Mouse (Mus musculus) CH12.LX (cell line): ENCODE results near the gene Maml1.

Experiments used
- CTCF ChIP-seq, 2 experiments: IDR thresholded peaks in 1 of 2; conservative IDR thresholded peaks in 1 of 2; 2 replicates each; pipeline ENCODE4 v1.5.1; 2011 to 2012; ENCODE audit warnings: low read depth in 2 of 2, low read length in 2 of 2, improper control_type of control experiment in 1 of 2, inconsistent platforms in 1 of 2, mild to moderate bottlenecking in 1 of 2, moderate library complexity in 1 of 2
- MXI1 ChIP-seq: IDR thresholded peaks from 2 replicates; pipeline ENCODE4 v1.6.1; 2011; ENCODE audit warnings: mild to moderate bottlenecking, low read depth, low read length, improper control_type of control experiment
- POLR2A ChIP-seq: IDR thresholded peaks from 2 replicates; pipeline ENCODE4 v1.6.1; 2011; ENCODE audit warnings: low read depth, mild to moderate bottlenecking, improper control_type of control experiment, low read length
- ZKSCAN1 ChIP-seq: IDR thresholded peaks from 2 replicates; pipeline ENCODE4 v1.6.1; 2012; ENCODE audit warnings: low read depth, inconsistent platforms, low read length, improper control_type of control experiment, borderline replicate concordance

DNA sequence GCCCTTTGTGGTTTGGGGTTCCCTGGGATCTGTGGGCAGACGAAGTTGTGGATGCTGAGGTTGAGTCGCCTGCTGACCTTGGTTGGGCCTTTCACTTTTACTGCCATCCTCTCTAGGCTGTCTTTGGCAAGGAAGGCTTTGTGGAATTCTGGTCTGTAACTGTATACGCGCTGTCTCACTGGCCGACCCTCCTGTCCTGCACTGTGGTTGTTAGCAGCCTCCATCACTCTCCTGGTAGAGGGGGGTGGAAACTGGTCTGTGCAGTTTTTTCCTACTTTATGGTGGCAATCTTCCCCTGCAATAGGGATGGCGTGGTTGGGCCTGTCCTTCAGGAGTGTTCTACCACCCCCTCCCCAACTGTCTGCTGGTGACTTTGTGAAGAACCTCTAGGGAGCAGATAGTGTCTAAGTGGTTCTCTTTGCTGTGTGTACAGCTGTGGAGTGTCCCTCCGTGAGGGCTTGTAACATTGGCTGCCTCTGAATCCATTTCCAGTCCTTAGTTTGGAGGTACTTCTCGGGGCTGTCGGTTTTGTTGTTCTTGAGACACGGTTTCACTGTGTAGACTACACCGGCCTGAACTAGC lies 39.3 kb downstream of the Maml1 start:
- TF ChIP-seq CTCF (conservative IDR thresholded peaks at IDR 0.05 in 1 of 2, IDR thresholded peaks at IDR 0.05 in 1 of 2; ENCODE audit: low read depth in 2 of 2, low read length in 2 of 2) (no peak), ZKSCAN1 (no peak), POLR2A (no peak), MXI1 (no peak)
